Mouse (Mus musculus) kidney, adult 2 months (tissue): ENCODE results near the gene Trpv1.

Experiments used
- CTCF ChIP-seq: fragments of 200-500 bp; conservative IDR thresholded peaks from 2 replicates; pipeline ENCODE4 v1.5.1; 2011; ENCODE audit warnings: low read depth, mild to moderate bottlenecking, control low read depth, low read length, moderate library complexity, mixed read lengths; ENCODE audit not compliant: insufficient read depth, insufficient read length
- POLR2A ChIP-seq: fragments of 200-500 bp; IDR thresholded peaks from one replicate; pipeline ENCODE4 v1.6.1; 2011; ENCODE audit warnings: low read depth, low read length, control low read depth

DNA sequence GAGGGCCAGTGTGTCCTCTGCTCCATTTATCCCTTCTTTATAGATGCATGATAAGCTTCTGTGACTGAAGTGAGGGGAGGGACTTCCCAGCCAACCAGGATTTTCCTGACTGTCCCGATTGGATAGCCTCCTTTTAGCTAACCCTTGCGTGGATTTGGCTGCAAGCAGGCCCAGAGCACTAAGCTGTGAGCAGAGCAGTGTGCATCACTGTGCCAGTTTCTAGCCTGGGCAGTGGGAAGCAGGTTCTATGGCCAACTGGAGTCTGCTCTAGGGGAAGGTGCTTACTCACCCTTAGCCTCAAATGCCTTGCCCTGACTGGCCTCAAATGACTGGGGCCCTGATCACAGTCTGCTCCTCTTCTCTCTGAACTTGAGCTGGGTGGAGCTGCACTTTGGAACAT lies 40.7 kb downstream of the Trpv1 start:
- TF ChIP-seq CTCF = no peak
- TF ChIP-seq POLR2A = no peak
